Mouse (Mus musculus) ES-Bruce4 (cell line): Measurements from ENCODE around the gene Atp6ap1l. TPM values are rescaled to one million over a fixed set of nuclear protein-coding genes. Genes with fewer than 3 reads are reported as not detected.
"Not testable (repeated sequence)": the region's sequence is repeated elsewhere in the genome, so short reads cannot be mapped to it uniquely, and the experiment has no call there.

ENCODE experiments used
- H3K27ac ChIP-seq: 2 replicates; pipeline ENCODE4 v1.5.1; 2012; ENCODE audit warnings: low read length, inconsistent platforms; ENCODE audit not compliant: insufficient read depth
- H3K27me3 ChIP-seq: 2 replicates; pipeline ENCODE4 v1.6.1; 2012; ENCODE audit warnings: mild to moderate bottlenecking, low read length, inconsistent platforms; ENCODE audit not compliant: control insufficient read depth, poor library complexity, insufficient read depth, severe bottlenecking
- H3K36me3 ChIP-seq: 2 replicates; pipeline ENCODE4 v1.6.1; 2012; ENCODE audit warnings: inconsistent platforms, mild to moderate bottlenecking, low read length, moderate library complexity; ENCODE audit not compliant: control insufficient read depth, poor library complexity, insufficient read depth, severe bottlenecking
- H3K4me1 ChIP-seq: one replicate; pipeline ENCODE4 v1.8.1; 2011; ENCODE audit warnings: low read length; ENCODE audit not compliant: control insufficient read depth, insufficient read depth
- H3K4me3 ChIP-seq: 2 replicates; pipeline ENCODE4 v1.5.1; 2011; ENCODE audit warnings: low read depth, mild to moderate bottlenecking, low read length
- H3K9ac ChIP-seq: 2 replicates; pipeline ENCODE4 v1.6.1; 2012; ENCODE audit warnings: low read depth, mild to moderate bottlenecking, inconsistent platforms; ENCODE audit not compliant: poor library complexity, severe bottlenecking
- H3K9me3 ChIP-seq: replicated peaks from 2 replicates; pipeline ENCODE4 v1.6.1; 2012; ENCODE audit warnings: mild to moderate bottlenecking, low read length, inconsistent platforms; ENCODE audit not compliant: control insufficient read depth, poor library complexity, insufficient read depth, severe bottlenecking
- CTCF ChIP-seq: IDR thresholded peaks from one replicate; pipeline ENCODE4 v1.8.1; 2011; ENCODE audit warnings: low read depth, low read length
- EP300 ChIP-seq: IDR thresholded peaks from 2 replicates; pipeline ENCODE4 v1.6.1; 2011; ENCODE audit warnings: low read depth, low read length; ENCODE audit not compliant: insufficient read depth
- POLR2A ChIP-seq: IDR thresholded peaks from one replicate; pipeline ENCODE4 v1.8.1; 2011; ENCODE audit warnings: low read length; ENCODE audit not compliant: insufficient read depth
- polyA plus RNA-seq: library from polyadenylated mRNA; stranded (reverse); fragments of >200 nt; gene quantifications from 2 replicates; pipeline ENCODE4 v1.2.4, GENCODE M21; 2011; ENCODE audit warnings: low read depth; ENCODE audit not compliant: missing spikeins, insufficient read depth, insufficient read length

Gene Atp6ap1l
- polyA plus RNA-seq, 1 experiment: not detected

DNA sequence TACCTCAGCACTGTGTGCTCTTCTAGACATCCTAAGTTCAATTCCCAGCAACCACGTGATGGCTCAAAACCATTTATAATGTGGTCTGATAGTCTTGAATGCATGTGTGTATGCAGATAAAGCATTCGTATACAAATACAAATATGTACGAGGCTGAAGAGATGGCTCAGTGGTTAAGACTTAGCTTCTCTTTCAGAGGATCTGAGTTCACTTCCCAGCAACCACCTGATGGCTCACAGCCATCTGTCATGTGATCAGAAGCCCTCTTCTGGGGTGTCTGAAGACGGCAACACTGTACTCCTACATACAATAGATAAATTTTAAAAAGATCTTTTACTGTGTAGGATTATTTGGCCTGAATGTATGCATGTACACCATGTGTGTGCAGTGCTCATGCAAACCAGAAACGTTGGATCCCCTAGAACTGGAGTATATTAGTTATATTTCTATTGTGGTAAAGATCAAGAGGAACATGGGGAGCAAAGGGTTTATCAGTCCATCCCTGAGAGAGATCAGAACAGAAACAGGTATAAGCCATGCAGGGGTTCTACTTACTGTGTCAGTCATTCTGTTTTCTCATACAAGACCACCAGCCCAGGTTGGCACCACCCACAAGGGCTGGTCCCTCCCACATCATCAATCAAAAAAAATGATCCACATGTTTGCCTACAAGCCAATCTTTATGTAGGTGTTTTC is 21.9 kb upstream of the Atp6ap1l start:
- H3K4me3 ChIP-seq: no peak overlapping the region
- peaks cover 32% of the 10 kb centered on the region for H3K36me3 ChIP-seq
- TF ChIP-seq CTCF (no peak), POLR2A (no peak), EP300 (no peak)
- no peak overlapping the region for H3K27ac ChIP-seq
- no peaks in the 10 kb centered on the region for H3K4me1 ChIP-seq
- no peak overlapping the region for H3K9ac ChIP-seq
- H3K9me3 ChIP-seq: no peaks in the 10 kb centered on the region
- no peaks in the 10 kb centered on the region for H3K27me3 ChIP-seq

DNA sequence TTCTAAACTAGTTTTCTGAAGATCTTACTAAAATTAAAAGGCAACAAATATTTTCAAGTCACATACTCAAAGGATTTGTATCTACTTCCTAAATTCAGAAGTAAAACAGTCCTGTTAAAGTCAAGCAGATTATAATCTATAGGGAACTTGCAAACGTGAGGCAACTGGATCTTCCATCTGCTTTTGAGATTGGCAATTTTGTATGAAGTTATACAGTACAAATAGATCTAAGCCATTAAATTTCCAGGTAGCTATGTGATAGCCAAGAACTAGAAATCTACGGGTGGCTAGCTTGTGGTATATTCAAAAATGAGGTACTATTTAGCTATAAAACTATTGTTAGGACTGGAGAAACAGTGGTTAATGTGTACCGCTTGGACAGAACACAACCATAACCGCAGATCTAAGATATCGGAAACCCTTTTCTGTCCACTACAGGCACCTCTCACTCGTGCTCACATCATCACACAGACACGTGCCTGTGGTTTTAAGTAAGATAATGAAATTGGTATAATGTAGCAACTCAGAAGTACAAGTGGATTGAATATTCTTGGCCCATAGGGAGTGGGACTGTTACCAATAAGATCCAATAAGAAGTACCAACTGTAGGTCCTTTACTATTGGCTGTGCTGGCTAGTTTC is 21.1 kb upstream of the Atp6ap1l start:
- Histone ChIP-seq H3K27me3 (no peaks in the 10 kb centered on the region), H3K4me1 (no peaks in the 10 kb centered on the region), H3K27ac (no peak overlapping the region), H3K4me3 (no peak overlapping the region), H3K9ac (no peak overlapping the region), H3K36me3 (peaks cover 32% of the 10 kb centered on the region), H3K9me3 (no peaks in the 10 kb centered on the region)
- TF ChIP-seq CTCF (no peak), POLR2A (no peak), EP300 (no peak)

DNA sequence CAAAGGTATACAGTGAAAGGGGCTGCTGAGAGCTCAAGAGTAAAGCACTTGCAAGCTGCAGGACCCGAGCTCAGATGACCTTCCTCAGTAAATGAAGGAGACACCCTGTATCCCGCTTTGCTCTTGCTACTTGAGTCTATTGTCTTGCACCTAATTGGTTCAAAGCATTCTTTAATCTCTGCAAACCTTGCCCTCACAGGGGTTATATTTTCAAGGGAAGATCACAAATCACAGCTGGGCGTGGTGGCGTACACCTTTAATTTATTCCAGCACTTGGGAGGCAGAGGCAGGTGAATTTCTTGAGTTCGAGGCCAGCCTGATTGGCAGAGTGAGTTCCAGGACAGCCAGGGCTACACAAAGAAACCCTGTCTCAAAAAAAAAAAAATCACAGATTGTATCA is 20.0 kb upstream of the Atp6ap1l start:
- Histone ChIP-seq H3K27me3 (no peaks in the 10 kb centered on the region), H3K9me3 (no peaks in the 10 kb centered on the region), H3K9ac (peak overlapping the region; percentile 83), H3K4me1 (no peaks in the 10 kb centered on the region), H3K27ac (peak overlapping the region; percentile 86), H3K36me3 (peaks cover 32% of the 10 kb centered on the region), H3K4me3 (peak overlapping the region; percentile 10; the same call in 1 of the 2 replicates)
- TF ChIP-seq EP300: no peak
- TF ChIP-seq POLR2A: no peak
- TF ChIP-seq CTCF: no peak

DNA sequence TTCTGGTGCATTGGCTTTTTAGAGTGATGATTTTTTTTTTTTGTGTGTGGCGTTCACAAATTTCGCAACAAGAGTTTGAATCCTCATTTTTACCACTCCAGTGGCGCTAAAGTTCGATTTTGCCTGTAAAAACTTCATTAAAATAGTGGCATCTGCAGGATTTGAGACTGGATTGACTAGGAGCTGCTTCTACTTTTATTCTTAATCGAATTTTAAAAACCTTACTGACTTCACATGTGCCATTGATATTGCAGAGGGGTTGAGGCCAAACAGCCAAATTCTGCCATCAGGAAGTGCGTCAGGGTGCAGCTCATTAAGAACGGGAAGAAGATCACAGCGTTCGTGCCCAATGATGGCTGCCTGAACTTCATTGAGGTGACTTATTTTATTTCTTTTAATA is 18.9 kb upstream of the Atp6ap1l start:
- peak overlapping the region; percentile 99 for H3K9ac ChIP-seq
- no peaks in the 10 kb centered on the region for H3K4me1 ChIP-seq
- H3K36me3 ChIP-seq: peaks cover 32% of the 10 kb centered on the region
- peak overlapping the region; percentile 86 for H3K27ac ChIP-seq
- no peaks in the 10 kb centered on the region for H3K27me3 ChIP-seq
- TF ChIP-seq EP300 (no peak), CTCF (no peak), POLR2A (no peak)
- H3K9me3 ChIP-seq: no peaks in the 10 kb centered on the region
- peak overlapping the region; percentile 100 for H3K4me3 ChIP-seq

DNA sequence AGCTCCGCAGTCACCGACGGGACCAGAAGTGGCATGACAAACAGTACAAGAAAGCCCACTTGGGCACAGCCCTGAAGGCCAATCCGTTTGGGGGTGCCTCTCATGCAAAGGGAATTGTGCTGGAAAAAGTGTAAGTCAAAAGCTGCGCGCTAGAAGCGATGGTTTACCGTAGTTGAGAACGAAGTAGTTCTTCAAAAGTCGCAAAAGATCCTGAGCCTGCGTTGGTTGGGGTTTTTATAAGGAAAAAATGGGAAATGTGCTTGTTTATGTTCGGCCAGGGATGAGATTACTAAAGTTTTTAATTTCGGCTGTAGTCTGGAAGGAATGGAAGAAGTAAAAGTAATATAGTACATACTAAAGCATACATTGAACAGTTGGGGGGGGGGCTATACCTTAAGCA is 18.5 kb upstream of the Atp6ap1l start:
- not testable (repeated sequence) for H3K4me1 ChIP-seq, H3K9me3 ChIP-seq, H3K27me3 ChIP-seq
- peak overlapping the region; percentile 63 for H3K27ac ChIP-seq
- peaks cover 32% of the 10 kb centered on the region for H3K36me3 ChIP-seq
- peak overlapping the region; percentile 100 for H3K4me3 ChIP-seq
- peak overlapping the region; percentile 99 for H3K9ac ChIP-seq
